Mouse (Mus musculus): ENCODE data around the gene Hist1h2bm.
"Not testable (repeated sequence)": the region's sequence is repeated elsewhere in the genome, so short reads cannot be mapped to it uniquely, and the experiment has no call there.

The Hist1h2bm gene

DNA sequence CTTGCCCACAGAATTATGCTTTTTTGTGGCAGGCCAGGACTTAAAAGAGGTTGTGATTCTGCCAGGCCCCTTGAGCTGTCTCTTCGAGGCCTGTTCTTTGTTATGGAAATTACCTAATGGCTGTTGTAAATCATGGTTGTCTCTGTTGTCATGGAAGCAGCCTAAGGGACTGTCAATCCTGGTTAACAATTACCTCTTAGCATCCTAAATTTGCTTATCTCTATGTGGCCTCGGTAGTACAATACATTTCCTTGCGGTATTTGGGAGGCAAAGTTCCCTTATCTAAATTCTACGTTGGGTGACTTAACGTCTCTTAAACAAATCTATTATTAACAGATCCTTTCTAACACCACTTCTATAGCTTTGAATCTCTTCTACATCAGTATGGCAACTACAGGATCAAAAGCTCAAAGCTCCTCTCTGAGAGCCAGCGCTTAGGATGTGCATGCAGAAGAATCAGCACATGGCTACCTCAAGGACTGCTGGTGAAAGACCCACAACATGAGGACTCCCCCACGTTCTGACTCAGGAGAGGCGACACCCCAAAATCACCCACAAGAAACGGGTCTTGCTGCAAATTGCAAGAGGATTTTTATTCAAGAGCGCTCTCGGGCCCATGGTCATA is 6.2 kb downstream of the Hist1h2bm start:
- DNase-seq (ENCODE audit: low read depth in 2 of 2, low spot score in 2 of 2) = no peak

DNA sequence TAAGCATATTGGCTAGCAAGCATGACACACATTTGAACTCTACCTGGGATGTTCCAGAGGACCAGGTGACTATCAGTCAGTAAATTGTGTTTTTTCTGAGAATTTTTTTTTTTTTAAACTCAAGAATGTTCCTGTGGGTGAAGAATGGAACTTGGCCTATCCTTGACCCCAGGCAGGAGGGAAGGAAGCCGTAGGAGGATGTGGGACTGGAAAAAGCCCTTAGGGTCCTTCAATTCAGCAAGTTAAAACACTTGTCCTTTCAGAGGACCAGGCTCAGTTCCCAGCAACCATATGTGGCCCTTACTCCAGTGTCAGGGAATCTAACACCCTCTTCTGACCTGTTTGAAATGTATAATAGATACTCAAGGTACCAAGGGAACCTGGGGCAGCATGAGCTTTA is 7.7 kb downstream of the Hist1h2bm start:
- no peak for DNase-seq (ENCODE audit: low read depth in 2 of 2, low spot score in 2 of 2)

DNA sequence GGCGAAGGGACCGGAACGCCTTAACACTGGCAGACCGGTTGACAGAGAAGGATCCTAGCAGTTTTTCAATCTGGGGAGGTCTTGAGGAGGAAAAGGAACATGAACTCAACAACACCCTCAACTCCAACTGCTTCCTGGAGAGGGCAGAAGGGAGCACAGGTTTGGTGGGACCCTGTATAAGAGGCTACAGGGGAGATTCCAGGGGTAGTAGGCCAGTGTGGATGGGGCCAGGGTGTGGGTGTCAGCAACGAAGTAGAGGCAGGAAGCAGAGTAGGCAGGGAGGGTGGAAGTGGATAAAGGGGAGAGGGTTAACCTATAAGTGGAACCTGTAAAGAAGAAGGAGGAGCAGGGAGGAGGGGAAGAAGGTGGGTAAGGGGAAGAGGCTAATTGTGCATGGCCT is 11.6 kb downstream of the Hist1h2bm start:
- no peak for DNase-seq (ENCODE audit: low read depth in 2 of 2, low spot score in 2 of 2)

DNA sequence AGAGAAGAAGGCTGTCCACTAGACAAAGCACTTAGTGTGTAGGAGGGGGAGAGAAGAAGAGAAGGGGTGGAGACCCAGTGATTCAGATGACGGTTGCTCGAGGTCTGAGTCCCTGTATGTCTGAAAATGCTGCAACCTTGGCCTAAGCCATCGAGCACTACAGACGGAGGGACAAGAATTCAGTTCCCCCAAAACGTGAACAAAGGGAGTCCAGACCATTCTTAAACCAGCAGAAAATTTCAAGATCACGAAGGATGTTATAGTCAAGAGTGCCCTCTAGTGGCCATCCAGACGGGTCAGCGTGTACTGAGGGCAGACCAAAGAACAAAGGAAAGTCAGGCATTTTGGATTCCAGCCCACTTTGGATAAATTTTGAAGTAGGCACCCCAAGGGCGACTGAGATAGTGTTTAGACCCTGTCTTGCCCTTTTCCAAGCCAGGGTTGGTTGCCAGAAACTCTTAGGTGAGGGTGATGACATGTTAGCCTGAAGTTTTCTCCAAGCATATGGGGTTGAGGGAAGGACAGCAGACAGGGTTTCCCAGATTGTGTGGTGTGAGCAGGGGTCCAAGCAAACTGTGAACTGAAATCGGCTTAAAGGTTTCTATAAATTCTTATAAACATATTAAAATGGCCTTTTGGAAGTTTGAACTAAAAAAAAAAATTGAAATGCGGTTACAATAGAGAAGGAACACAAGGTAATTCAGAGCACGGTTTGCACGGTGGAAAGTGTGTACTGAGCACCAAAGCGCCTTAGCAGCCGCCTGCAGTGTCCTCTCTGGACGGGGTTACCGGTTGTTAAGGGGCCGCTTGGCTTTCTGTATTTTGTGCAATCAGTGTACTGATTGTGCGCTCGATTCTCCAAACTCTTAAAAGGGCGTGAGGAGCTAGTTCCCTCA is 12.4 kb downstream of the Hist1h2bm start:
- peak; percentile 70 to 79 for DNase-seq (ENCODE audit: low read depth in 2 of 2, low spot score in 2 of 2)

DNA sequence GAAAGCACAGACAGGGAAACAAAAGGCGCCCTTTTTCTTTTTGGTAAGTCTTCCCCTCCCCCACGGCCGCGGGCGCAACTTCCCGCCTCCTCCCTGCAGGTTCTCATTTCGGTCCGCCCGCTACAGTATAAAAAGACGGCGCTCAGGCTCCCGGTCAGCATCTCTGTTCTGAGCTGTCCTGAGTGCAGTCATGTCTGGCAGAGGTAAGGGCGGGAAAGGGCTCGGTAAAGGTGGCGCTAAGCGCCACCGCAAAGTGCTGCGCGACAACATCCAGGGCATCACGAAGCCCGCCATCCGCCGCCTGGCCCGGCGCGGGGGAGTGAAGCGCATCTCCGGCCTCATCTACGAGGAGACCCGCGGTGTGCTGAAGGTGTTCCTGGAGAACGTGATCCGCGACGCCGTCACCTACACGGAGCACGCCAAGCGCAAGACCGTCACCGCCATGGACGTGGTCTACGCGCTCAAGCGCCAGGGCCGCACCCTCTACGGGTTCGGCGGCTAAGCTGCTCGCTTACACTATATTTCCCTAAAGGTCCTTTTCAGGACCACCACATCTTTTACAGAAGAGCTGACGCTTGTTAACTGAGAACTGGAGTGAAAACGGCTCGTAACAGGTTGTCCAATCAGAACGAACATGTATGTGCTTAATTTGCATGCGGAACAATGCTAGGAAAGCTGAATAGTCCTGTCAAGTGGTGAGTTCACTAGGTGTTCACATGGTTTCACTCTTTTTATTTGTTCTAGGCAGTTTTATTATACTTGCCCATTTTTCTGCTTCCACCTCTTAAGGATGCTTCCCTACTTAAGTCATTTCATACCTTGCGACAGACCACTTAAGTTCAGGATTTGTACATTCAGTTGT is 13.3 kb downstream of the Hist1h2bm start, which contains the start of gene Hist1h4j:
Gene Hist1h4j (plus strand): TSS at position 159 of the 862 bp plus-strand sequence.
- DNase-seq (ENCODE audit: low read depth in 2 of 2, low spot score in 2 of 2) = peak in 1 of 2 experiments; percentile 60

DNA sequence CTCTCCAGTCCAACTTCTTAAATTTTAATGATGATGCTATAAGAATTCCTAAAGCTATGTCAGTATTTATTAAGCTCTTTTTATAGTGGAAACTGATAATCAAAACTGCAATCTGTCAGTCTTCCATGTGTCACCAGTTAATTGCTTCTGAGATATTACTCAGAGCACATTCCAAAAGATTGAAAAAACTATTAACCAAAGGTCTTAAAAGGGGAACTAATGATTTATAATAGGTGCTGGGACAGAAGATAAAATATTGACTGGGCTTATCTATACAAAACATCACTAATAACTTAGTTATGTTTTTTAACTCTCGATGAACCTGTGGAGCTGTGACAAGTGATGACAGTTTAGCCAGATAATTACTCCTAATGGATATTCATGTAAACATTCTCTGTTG is 23.2 kb downstream of the Hist1h2bm start:
- no peak for DNase-seq (ENCODE audit: low read depth in 2 of 2, low spot score in 2 of 2)

DNA sequence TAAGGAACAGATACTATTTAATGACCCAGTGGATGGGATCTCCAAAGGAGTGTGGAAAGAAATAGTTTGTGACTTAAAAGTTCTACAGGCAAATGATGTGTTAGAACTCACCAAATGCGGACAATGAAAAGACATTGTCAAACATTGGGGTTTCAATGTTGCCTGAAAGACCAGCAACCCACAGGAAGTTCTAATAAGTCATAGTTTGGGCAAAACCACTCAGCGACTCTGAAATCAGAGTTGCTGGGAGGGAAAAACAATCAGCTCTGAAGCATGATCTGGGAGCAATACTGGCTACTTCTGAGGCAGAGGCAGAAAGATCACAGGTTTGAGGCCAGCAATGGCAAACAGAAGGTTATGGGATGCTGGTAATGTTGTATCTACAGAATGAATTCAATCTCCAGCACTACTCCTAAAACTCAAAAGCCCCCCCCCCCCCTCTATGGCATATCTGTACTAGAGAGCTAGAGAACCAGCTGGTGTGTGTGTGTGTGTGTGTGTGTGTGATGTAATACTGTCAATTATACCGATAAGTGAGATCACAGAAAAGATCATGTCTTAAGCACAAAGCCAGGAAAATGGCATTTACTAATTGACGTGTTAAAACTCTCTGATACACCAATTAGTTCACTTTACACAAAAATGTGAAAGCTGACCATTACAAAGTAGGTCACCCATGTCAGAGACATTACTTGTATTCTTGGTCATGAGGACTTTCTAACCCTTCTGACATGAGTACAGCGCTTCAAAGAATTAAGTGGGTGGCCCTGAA is 27.7 kb downstream of the Hist1h2bm start:
- no peak for DNase-seq (ENCODE audit: low read depth in 2 of 2, low spot score in 2 of 2)

DNA sequence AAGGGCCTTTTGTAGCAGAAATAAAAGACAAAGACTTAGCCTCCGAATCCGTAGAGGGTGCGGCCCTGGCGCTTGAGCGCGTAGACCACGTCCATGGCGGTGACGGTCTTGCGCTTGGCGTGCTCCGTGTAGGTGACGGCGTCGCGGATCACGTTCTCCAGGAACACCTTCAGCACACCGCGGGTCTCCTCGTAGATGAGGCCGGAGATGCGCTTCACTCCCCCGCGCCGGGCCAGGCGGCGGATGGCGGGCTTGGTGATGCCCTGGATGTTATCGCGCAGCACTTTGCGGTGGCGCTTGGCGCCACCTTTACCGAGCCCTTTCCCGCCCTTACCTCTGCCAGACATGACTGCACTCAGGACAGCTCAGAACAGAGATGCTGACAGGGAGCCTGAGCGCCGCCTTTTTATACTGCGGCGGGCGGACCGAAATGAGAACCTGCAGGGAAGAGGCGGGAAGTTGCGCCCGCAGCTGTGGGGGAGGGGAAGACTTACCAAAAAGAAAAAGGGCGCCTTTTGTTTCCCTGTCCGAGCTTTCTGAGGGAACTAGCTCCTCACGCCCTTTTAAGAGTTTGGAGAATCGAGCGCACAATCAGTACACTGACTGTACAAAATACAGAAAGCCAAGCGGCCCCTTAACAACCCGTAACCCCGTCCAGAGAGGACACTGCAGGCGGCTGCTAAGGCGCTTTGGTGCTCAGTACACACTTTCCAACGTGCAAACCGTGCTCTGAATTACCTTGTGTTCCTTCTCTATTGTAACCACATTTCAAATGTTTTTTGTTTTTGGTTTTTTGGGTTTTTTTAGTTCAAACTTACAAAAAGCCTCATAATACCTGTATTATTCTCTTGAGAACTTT is 28.5 kb downstream of the Hist1h2bm start, which contains the start of gene Hist1h4k:
Gene Hist1h4k (minus strand): TSS at position 347 of the 859 bp plus-strand sequence.
- peak; percentile 80 to 83 for DNase-seq (ENCODE audit: low read depth in 2 of 2, low spot score in 2 of 2)

DNA sequence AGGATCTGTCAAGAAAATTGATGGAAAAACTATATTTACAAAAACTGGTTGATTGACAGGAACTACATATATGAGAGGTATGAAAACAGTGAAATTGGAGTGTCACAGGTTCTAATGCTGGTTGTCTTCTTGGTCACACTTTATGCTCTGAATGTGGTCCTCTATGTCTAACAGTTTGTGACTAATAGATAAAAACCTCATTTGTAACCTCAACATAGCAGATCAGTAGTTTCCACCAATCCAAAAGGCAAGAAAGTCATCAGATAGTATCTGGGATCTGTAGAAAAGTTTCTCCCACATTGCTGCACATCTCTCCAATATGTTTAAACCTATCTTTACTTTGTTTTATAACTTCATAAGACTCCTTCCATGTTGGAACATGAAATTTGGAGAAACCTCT is 29.6 kb downstream of the Hist1h2bm start:
- no peak for DNase-seq (ENCODE audit: low read depth in 2 of 2, low spot score in 2 of 2)

DNA sequence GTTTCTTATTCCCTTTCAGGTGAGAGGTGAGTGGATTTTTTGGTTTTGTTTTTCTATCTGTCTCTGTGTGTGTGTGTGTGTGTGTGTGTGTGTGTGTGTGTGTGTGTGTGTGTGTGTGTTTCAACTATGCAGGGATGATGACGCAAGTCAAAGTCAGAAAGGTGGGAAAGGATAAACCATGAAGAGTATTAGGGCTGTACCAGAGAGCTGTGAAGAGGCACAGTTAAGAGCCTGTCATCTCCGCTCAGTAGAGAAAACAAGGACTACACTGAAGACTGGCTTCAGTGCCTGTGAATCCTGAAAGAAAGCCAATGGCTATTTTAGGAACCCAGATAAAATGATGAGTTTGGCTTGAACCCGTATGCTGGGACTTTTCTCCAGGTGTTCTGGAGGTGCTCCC is 30.0 kb downstream of the Hist1h2bm start:
- no peak for DNase-seq (ENCODE audit: low read depth in 2 of 2, low spot score in 2 of 2)

DNA sequence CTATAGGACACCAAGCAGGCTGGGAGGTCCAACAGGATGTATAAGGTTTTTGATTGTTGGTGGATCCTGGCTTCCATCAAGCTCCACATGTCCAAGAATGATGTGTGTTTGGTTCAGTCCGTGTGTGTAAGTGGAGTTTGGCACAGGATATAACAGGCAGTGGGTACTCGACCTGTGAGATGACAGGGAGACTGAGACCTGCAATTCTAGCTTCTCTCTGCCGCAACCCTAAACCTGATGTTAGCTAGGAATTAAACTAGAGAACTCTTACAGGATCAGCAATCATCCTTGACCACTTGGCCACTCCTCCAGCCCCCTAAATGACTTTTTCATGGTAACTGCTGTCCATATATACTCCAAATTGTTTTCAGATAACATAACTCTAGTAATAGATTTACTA is 30.5 kb downstream of the Hist1h2bm start:
- no peak for DNase-seq (ENCODE audit: low read depth in 2 of 2, low spot score in 2 of 2)

DNA sequence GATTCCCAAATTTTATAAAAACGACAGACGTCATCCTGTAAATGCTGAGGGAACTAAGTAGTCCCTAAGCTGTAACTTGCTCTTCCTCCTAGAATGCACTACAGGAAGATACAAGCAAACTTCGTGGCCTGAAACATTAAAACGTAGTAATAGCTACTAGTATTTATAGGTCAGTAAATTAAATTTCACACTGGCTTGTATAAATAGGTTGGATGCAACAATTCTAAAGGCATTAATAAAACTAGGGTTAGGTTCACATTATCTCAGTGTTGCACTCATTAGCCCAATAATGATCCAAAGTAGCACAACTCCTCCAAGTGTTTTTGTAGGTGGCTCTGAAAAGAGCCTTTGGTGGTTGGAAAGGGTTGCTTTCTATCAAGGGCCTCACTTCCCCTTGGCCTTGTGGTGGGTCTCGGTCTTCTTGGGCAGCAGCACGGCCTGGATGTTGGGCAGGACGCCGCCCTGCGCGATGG is 31.2 kb downstream of the Hist1h2bm start:
- DNase-seq (ENCODE audit: low read depth in 2 of 2, low spot score in 2 of 2) = no peak

DNA sequence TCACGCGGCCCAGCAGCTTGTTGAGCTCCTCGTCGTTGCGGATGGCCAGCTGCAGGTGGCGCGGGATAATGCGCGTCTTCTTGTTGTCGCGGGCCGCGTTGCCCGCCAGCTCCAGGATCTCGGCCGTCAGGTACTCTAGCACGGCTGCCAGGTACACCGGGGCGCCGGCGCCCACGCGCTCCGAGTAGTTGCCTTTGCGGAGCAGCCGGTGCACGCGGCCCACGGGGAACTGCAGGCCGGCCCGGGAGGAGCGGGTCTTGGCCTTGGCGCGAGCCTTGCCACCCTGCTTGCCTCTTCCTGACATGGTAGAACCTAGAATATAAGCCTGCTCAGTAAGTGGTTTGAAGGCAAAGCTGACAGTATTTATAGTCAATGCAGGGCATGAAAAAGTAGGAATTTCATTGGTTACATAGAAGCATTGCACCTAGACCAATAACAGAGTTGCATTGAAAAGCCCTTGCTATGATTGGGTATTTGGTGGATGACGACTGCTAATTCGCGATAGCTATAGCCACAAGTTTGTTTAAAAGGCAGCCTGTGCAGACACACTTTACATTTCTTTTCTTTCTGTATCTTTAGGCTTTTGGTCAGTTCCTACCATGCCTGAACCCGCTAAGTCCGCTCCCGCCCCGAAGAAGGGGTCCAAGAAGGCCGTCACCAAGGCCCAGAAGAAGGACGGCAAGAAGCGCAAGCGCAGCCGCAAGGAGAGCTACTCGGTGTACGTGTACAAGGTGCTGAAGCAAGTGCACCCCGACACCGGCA is 31.9 kb downstream of the Hist1h2bm start, which contains the start of the genes Hist1h2ak and Hist1h2bn:
Gene Hist1h2ak (minus strand): TSS at position 304 of the 762 bp plus-strand sequence.
Gene Hist1h2bn (plus strand): TSS at position 600 of the 762 bp plus-strand sequence.
- DNase-seq (ENCODE audit: low read depth in 2 of 2, low spot score in 2 of 2) = peak; percentile 46 to 62

DNA sequence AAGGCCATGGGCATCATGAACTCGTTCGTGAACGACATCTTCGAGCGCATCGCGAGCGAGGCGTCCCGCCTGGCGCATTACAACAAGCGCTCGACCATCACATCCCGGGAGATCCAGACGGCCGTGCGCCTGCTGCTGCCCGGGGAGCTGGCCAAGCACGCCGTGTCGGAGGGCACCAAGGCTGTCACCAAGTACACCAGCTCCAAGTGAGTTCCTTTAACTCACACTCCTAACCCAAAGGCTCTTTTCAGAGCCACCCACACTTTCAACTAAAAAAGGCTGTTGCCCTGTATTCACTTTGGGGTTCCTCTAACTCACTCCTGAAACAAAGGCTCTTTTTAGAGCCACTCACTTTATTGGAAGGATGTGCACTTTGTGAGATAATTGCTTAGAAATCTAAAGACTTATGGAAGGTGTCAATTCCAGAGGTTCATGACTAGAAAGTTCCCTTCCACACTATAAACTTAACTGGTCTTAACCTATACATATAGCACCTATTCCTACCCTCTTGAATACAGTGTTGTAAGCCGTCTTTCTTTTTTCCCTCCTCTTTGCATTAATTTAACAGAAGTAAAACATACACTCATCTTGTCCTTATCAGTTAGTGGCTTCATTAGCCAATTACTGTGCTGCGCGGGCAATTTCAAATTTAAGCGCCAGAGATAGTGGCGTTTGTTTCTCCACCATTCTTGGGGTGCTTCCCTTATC is 32.6 kb downstream of the Hist1h2bm start:
- DNase-seq (ENCODE audit: low read depth in 2 of 2, low spot score in 2 of 2) = not testable (repeated sequence)

DNA sequence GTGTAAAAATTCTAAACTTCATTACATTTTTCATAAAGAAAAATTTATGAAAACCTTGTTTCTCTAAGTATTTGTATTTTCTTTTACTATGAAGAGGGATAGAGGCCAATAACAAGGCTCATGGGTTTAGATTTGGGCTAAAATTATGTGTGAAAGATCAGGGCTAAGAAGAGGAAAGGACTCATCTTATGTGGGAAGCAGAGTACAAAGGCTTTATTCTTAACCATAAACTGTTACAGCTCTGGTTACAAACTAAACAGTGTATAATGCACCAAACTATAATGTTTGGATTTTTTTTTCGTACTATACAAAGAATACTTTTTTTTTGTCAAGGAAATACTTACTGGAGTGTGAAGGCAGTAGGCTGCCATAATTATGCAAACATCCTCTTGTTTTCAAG is 33.9 kb downstream of the Hist1h2bm start:
- no peak for DNase-seq (ENCODE audit: low read depth in 2 of 2, low spot score in 2 of 2)
